ENCODE assay signal across 18 mouse cellular contexts in genomic region chr4:126205386-126205785, GRCm38 (mm10).
"Had no signal": no experiment of that assay in that cellular context is flagged by ENCODE, and none has a peak within 500 bp of the region (broad histone marks: within the 10 kb centered on the region; RNA-seq: fewer than 3 reads in every experiment).

No protein-coding gene starts in this region.

- DNase-seq: layer of hippocampus, adult 9-11 months; lung, adult 2 months; lung, postnatal 14 days; lung, postnatal 4 days; midbrain, embryonic 14.5 days; right cerebral cortex, adult 18-20 months; right cerebral cortex, postnatal 14 days; right cerebral cortex, postnatal 4 days; thymus, adult 18-20 months; thymus, postnatal 4 days had no signal

- H3K4me3 ChIP-seq: hindbrain, embryonic 15.5 days; kidney, embryonic 15.5 days; layer of hippocampus, adult 2 months; limb, embryonic 10.5 days; limb, embryonic 13.5 days had no signal

- ATAC-seq: intestine, postnatal 0 days had no signal

- H3K36me3 ChIP-seq: hindbrain, embryonic 15.5 days; kidney, embryonic 15.5 days; limb, embryonic 13.5 days had no signal

- H3K4me2 ChIP-seq: hindbrain, embryonic 15.5 days; kidney, embryonic 15.5 days; limb, embryonic 13.5 days; midbrain, embryonic 11.5 days had no signal

- H3K27ac ChIP-seq: hindbrain, embryonic 15.5 days; layer of hippocampus, adult 2 months; limb, embryonic 10.5 days; limb, embryonic 13.5 days; liver, embryonic 14.5 days had no signal

- H3K9ac ChIP-seq: hindbrain, embryonic 15.5 days; kidney, embryonic 15.5 days; limb, embryonic 13.5 days; liver, embryonic 14.5 days had no signal

- H3K27me3 ChIP-seq: hindbrain, embryonic 15.5 days; kidney, embryonic 15.5 days; limb, embryonic 13.5 days had no signal

- H3K9me3 ChIP-seq: hindbrain, embryonic 15.5 days; kidney, embryonic 15.5 days; limb, embryonic 10.5 days; limb, embryonic 13.5 days had no signal
